Mouse (Mus musculus) stomach, postnatal 0 days (tissue): ENCODE data around the gene Fcnb.

Experiments
- CTCF ChIP-seq: IDR thresholded peaks from 2 replicates; pipeline ENCODE4 v1.5.1; 2016; ENCODE audit warnings: antibody characterized with exemption, low read depth, mild to moderate bottlenecking, moderate library complexity
- EP300 ChIP-seq: optimal IDR thresholded peaks from 2 replicates; pipeline ENCODE3; 2016; ENCODE audit warnings: antibody characterized with exemption

GRCm38 (mm10) chr2:28108763-28109162 is 24.1 kb upstream of the Fcnb start:
- no peak for TF ChIP-seq EP300
- no peak for TF ChIP-seq CTCF
